Mouse (Mus musculus) midbrain, embryonic 13.5 days (tissue): ENCODE results near the gene Pbrm1. TPM values are rescaled to one million over a fixed set of nuclear protein-coding genes. Genes with fewer than 3 reads are reported as not detected.

Experiments used
- ATAC-seq: fragments of 200-750 bp; cut with Nextera tagmentation; 2 replicates; pipeline ENCODE4 v1.8.0; 2017; ENCODE audit warnings: mild to moderate bottlenecking, moderate TSS enrichment, moderate library complexity
- H3K27ac ChIP-seq: fragments of 300-500 bp; sonication (generic); 2 replicates; pipeline ENCODE4 v1.5.1; 2015; ENCODE audit warnings: inconsistent platforms, mild to moderate bottlenecking, moderate library complexity
- H3K27me3 ChIP-seq: fragments of 300-500 bp; sonication (generic); 2 replicates; pipeline ENCODE4 v1.6.1; 2015; ENCODE audit warnings: mild to moderate bottlenecking, inconsistent platforms
- H3K36me3 ChIP-seq: fragments of 300-500 bp; sonication (generic); 2 replicates; pipeline ENCODE4 v1.6.1; 2015; ENCODE audit warnings: mild to moderate bottlenecking, inconsistent platforms
- H3K4me1 ChIP-seq: fragments of 300-500 bp; sonication (generic); replicated peaks from 2 replicates; pipeline ENCODE4 v1.6.1; 2015; ENCODE audit warnings: inconsistent platforms
- H3K4me2 ChIP-seq: fragments of 300-500 bp; sonication (generic); replicated peaks from 2 replicates; pipeline ENCODE4 v1.6.1; 2015; ENCODE audit warnings: moderate library complexity, mild to moderate bottlenecking, inconsistent platforms
- H3K4me3 ChIP-seq: fragments of 300-500 bp; sonication (generic); replicated peaks from 2 replicates; pipeline ENCODE4 v1.5.1; 2015; ENCODE audit warnings: mild to moderate bottlenecking, inconsistent platforms
- H3K9ac ChIP-seq: fragments of 300-500 bp; sonication (generic); replicated peaks from 2 replicates; pipeline ENCODE4 v1.6.1; 2015; ENCODE audit warnings: mild to moderate bottlenecking, inconsistent platforms
- H3K9me3 ChIP-seq: fragments of 300-500 bp; sonication (generic); 2 replicates; pipeline ENCODE4 v1.6.1; 2016; ENCODE audit warnings: mild to moderate bottlenecking, inconsistent platforms
- WGBS: fragments of 180-500 bp; shearing (Covaris S2); methylation state at CpG from one replicate; pipeline ENCODE4 v1.1.7; 2015; 5-methylcytosine and 5-hydroxymethylcytosine counted together
- polyA plus RNA-seq: library from polyadenylated mRNA; unstranded; fragments of >200 nt; fragmentation: Nextera tagmentation; extraction: Ambion mirVana; gene quantifications from 2 replicates; pipeline ENCODE4 v1.2.1, GENCODE M21; 2015

Pbrm1 gene
- polyA plus RNA-seq, 1 experiment from 2014 or later, result 181 TPM

- no peaks in the 10 kb centered on the region for H3K9me3 ChIP-seq
- peaks cover 11% of the 10 kb centered on the region; the same call in 1 of the 2 replicates for H3K4me1 ChIP-seq
- no peak overlapping the region for H3K4me2 ChIP-seq
- WGBS, result 71% methylated on average over 2 of the region's 2 CpGs
- no peaks in the 10 kb centered on the region for H3K27me3 ChIP-seq
- no peak overlapping the region for H3K27ac ChIP-seq
- no peak overlapping the region for H3K4me3 ChIP-seq
- no peak for ATAC-seq
- H3K9ac ChIP-seq, result no peak overlapping the region
- peaks cover 7% of the 10 kb centered on the region for H3K36me3 ChIP-seq
Measured at GRCm38 (mm10) chr14:31165010-31165409, 146.1 kb downstream of the Pbrm1 start.

GRCm38 (mm10) chr14:31165458-31165857 is 146.5 kb downstream of the Pbrm1 start:
- no peak overlapping the region for H3K4me3 ChIP-seq
- ATAC-seq, result no peak
- no peak overlapping the region for H3K27ac ChIP-seq
- 56% methylated on average over 7 of the region's 7 CpGs for WGBS
- H3K36me3 ChIP-seq, result peaks cover 11% of the 10 kb centered on the region
- no peaks in the 10 kb centered on the region for H3K9me3 ChIP-seq
- H3K4me2 ChIP-seq, result no peak overlapping the region
- no peak overlapping the region for H3K9ac ChIP-seq
- no peaks in the 10 kb centered on the region for H3K27me3 ChIP-seq
- H3K4me1 ChIP-seq, result peaks cover 11% of the 10 kb centered on the region; the same call in 1 of the 2 replicates

- WGBS, result 73% methylated on average over 10 of the region's 10 CpGs
- H3K4me2 ChIP-seq, result no peak overlapping the region
- H3K4me1 ChIP-seq, result peaks cover 11% of the 10 kb centered on the region; the same call in 1 of the 2 replicates
- H3K27me3 ChIP-seq, result no peaks in the 10 kb centered on the region
- H3K4me3 ChIP-seq, result no peak overlapping the region
- H3K9ac ChIP-seq, result no peak overlapping the region
- peaks cover 18% of the 10 kb centered on the region for H3K36me3 ChIP-seq
- H3K27ac ChIP-seq, result no peak overlapping the region
- ATAC-seq, result no peak
- no peaks in the 10 kb centered on the region for H3K9me3 ChIP-seq
Measured at GRCm38 (mm10) chr14:31165991-31166630, 147.2 kb downstream of the Pbrm1 start.

GRCm38 (mm10) chr14:31166827-31167226 is 147.9 kb downstream of the Pbrm1 start:
- no peaks in the 10 kb centered on the region for H3K27me3 ChIP-seq
- H3K9ac ChIP-seq, result no peak overlapping the region
- no peak overlapping the region for H3K27ac ChIP-seq
- H3K9me3 ChIP-seq, result no peaks in the 10 kb centered on the region
- H3K36me3 ChIP-seq, result peaks cover 25% of the 10 kb centered on the region
- WGBS, result 56% methylated on average over 9 of the region's 9 CpGs
- no peak for ATAC-seq
- H3K4me3 ChIP-seq, result no peak overlapping the region
- H3K4me1 ChIP-seq, result peaks cover 9% of the 10 kb centered on the region; the same call in 1 of the 2 replicates
- H3K4me2 ChIP-seq, result no peak overlapping the region

DNA sequence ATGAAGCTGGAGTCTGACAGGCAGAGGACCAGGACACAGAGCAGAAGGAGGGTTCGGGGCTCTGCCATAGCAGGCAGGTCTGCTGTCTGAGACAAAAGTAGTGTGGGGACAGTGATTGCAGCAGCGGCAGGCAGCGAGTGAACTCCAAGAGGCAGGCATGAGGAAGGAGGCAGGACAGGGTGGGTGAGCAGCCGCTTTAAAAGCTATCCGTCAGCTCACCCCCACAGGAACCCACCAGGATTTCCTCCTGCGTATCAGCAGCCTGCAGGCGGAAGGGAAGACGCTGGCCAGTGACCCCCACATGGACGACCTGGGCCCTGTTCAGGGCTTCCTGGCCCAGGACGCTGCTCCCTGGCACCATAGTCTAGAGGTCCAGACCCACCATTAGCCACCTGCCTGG is 149.5 kb downstream of the Pbrm1 start, which contains the start of gene Stab1:
Stab1 (minus strand) TSS at position 217 of the 400 bp plus-strand sequence.
- WGBS, result 66% methylated on average over 10 of the region's 10 CpGs
- peak within 1 kb of the TSS; percentile 37 for H3K9ac ChIP-seq
- peak within 1 kb of the TSS; percentile 30; the same call in 1 of the 2 replicates for H3K27ac ChIP-seq
- H3K36me3 ChIP-seq, result peaks cover 41% of the 10 kb centered on the region
- H3K4me1 ChIP-seq, result peaks cover 8% of the 10 kb centered on the region; the same call in 1 of the 2 replicates
- no peaks in the 10 kb centered on the region for H3K27me3 ChIP-seq
- H3K4me3 ChIP-seq, result no peak within 1 kb of the TSS
- no peaks in the 10 kb centered on the region for H3K9me3 ChIP-seq
- no peak for ATAC-seq
- H3K4me2 ChIP-seq, result no peak within 1 kb of the TSS

GRCm38 (mm10) chr14:31169508-31169907 is 150.6 kb downstream of the Pbrm1 start:
- Histone ChIP-seq H3K27me3 (no peaks in the 10 kb centered on the region), H3K27ac (peak overlapping the region; percentile 30; the same call in 1 of the 2 replicates), H3K4me3 (no peak overlapping the region), H3K9ac (no peak overlapping the region), H3K36me3 (peaks cover 52% of the 10 kb centered on the region), H3K4me2 (no peak overlapping the region), H3K9me3 (no peaks in the 10 kb centered on the region), H3K4me1 (peaks cover 8% of the 10 kb centered on the region; the same call in 1 of the 2 replicates)
- no peak for ATAC-seq
- WGBS, result 83% methylated on average over 6 of the region's 6 CpGs

GRCm38 (mm10) chr14:31170963-31171362 is 152.0 kb downstream of the Pbrm1 start:
- no peak overlapping the region for H3K4me2 ChIP-seq
- H3K4me1 ChIP-seq, result peaks cover 8% of the 10 kb centered on the region; the same call in 1 of the 2 replicates
- H3K27me3 ChIP-seq, result no peaks in the 10 kb centered on the region
- 86% methylated on average over 13 of the region's 13 CpGs for WGBS
- H3K27ac ChIP-seq, result peak overlapping the region; percentile 58; the same call in 1 of the 2 replicates
- ATAC-seq, result no peak
- H3K9me3 ChIP-seq, result no peaks in the 10 kb centered on the region
- H3K9ac ChIP-seq, result no peak overlapping the region
- H3K4me3 ChIP-seq, result no peak overlapping the region
- H3K36me3 ChIP-seq, result peaks cover 66% of the 10 kb centered on the region

Other genes starting within 250 kb of the Pbrm1 start
- gene Tmem110, start 193.5 kb upstream of the Pbrm1 start, polyA plus RNA-seq, result 18.2 and 18.9 TPM in 2 replicates
- gene Mustn1, start 139.9 kb upstream of the Pbrm1 start, polyA plus RNA-seq, result 0.67 and 0.70 TPM in 2 replicates
- not detected in 2 replicates for gene Itih4, start 132.7 kb upstream of the Pbrm1 start, polyA plus RNA-seq
- gene Itih3, start 95.4 kb upstream of the Pbrm1 start, polyA plus RNA-seq, result 0.21 and 0.42 TPM in 2 replicates
- gene Itih1, start 75.8 kb upstream of the Pbrm1 start, polyA plus RNA-seq, result not detected in 2 replicates
- gene Nek4, start 67.8 kb upstream of the Pbrm1 start, polyA plus RNA-seq, result 20.0 and 20.3 TPM in 2 replicates
- gene Glt8d1, start 17.7 kb upstream of the Pbrm1 start, polyA plus RNA-seq, result 58.5 and 60.1 TPM in 2 replicates
- 293 and 296 TPM in 2 replicates for gene Spcs1, start 17.5 kb upstream of the Pbrm1 start, polyA plus RNA-seq
- 54.6 and 57.1 TPM in 2 replicates for gene Gnl3, start within 50 bp of the Pbrm1 start, polyA plus RNA-seq
- gene Smim4, start 109.8 kb downstream of the Pbrm1 start, polyA plus RNA-seq, result 75.8 and 78.8 TPM in 2 replicates
- 280 and 317 TPM in 2 replicates for gene Nt5dc2, start 111.9 kb downstream of the Pbrm1 start, polyA plus RNA-seq
- gene Stab1, start 149.5 kb downstream of the Pbrm1 start, polyA plus RNA-seq, result 19.8 and 23.2 TPM in 2 replicates
- gene Tnnc1, start 189.2 kb downstream of the Pbrm1 start, polyA plus RNA-seq, result 1.1 and 1.9 TPM in 2 replicates
- gene Nisch, start 197.8 kb downstream of the Pbrm1 start, polyA plus RNA-seq, result 354 and 385 TPM in 2 replicates
- 0.76 and 0.83 TPM in 2 replicates for gene Sema3g, start 198.7 kb downstream of the Pbrm1 start, polyA plus RNA-seq
- 12.7 and 13.2 TPM in 2 replicates for gene Phf7, start 232.2 kb downstream of the Pbrm1 start, polyA plus RNA-seq
- 127 and 133 TPM in 2 replicates for gene Bap1, start 232.3 kb downstream of the Pbrm1 start, polyA plus RNA-seq